Mouse (Mus musculus) heart, embryonic 12.5 days (tissue): Measurements from ENCODE around the gene Abcb9. TPM values are rescaled to one million over a fixed set of nuclear protein-coding genes. Genes with fewer than 3 reads are reported as not detected.

Experiments
- ATAC-seq: fragments of 200-750 bp; cut with Nextera tagmentation; 2 replicates; pipeline ENCODE4 v1.8.0; 2017; ENCODE audit warnings: moderate TSS enrichment, moderate library complexity; ENCODE audit not compliant: insufficient number of reproducible peaks, low FRiP score
- H3K27ac ChIP-seq: fragments of 300-500 bp; sonication (generic); 2 replicates; pipeline ENCODE4 v1.5.1; 2016; ENCODE audit warnings: mild to moderate bottlenecking, moderate library complexity; ENCODE audit not compliant: poor library complexity, severe bottlenecking
- H3K27me3 ChIP-seq: fragments of 300-500 bp; sonication (generic); replicated peaks from 2 replicates; pipeline ENCODE4 v1.6.1; 2016; ENCODE audit warnings: mild to moderate bottlenecking, moderate library complexity
- H3K36me3 ChIP-seq: fragments of 300-500 bp; sonication (generic); 2 replicates; pipeline ENCODE4 v1.6.1; 2016; ENCODE audit warnings: mild to moderate bottlenecking, moderate library complexity
- H3K4me1 ChIP-seq: fragments of 300-500 bp; sonication (generic); replicated peaks from 2 replicates; pipeline ENCODE4 v1.6.1; 2016; ENCODE audit warnings: mild to moderate bottlenecking
- H3K4me2 ChIP-seq: fragments of 300-500 bp; sonication (generic); 2 replicates; pipeline ENCODE4 v1.6.1; 2016; ENCODE audit warnings: mild to moderate bottlenecking, moderate library complexity
- H3K4me3 ChIP-seq: fragments of 300-500 bp; sonication (generic); 2 replicates; pipeline ENCODE4 v1.5.1; 2016; ENCODE audit warnings: mild to moderate bottlenecking
- H3K9ac ChIP-seq: fragments of 300-500 bp; sonication (generic); 2 replicates; pipeline ENCODE4 v1.6.1; 2016; ENCODE audit warnings: mild to moderate bottlenecking, moderate library complexity
- H3K9me3 ChIP-seq: fragments of 300-500 bp; sonication (generic); replicated peaks from 2 replicates; pipeline ENCODE4 v1.6.1; 2016; ENCODE audit warnings: mild to moderate bottlenecking, moderate library complexity
- WGBS: fragments of 180-500 bp; shearing (Covaris S2); methylation state at CpG from one replicate; pipeline ENCODE4 v1.1.7; 2016; 5-methylcytosine and 5-hydroxymethylcytosine counted together
- polyA plus RNA-seq: library from polyadenylated mRNA; unstranded; fragments of >200 nt; fragmentation: Nextera tagmentation; extraction: Ambion mirVana; gene quantifications from 2 replicates; pipeline ENCODE4 v1.2.1, GENCODE M21; 2016

The Abcb9 gene
- polyA plus RNA-seq, 1 experiment from 2014 or later: 1.6 TPM

- no peak overlapping the region for H3K4me2 ChIP-seq
- H3K27ac ChIP-seq: peak overlapping the region; percentile 8; the same call in 1 of the 2 replicates
- H3K4me3 ChIP-seq: no peak overlapping the region
- H3K9ac ChIP-seq: no peak overlapping the region
- H3K36me3 ChIP-seq: no peaks in the 10 kb centered on the region
- no peaks in the 10 kb centered on the region for H3K27me3 ChIP-seq
- H3K9me3 ChIP-seq: no peaks in the 10 kb centered on the region
- no peak for ATAC-seq
- peaks cover 68% of the 10 kb centered on the region for H3K4me1 ChIP-seq
- 58% methylated on average over 9 of the region's 9 CpGs for WGBS
These were observed 54.5 kb downstream of the Abcb9 start for GRCm38 (mm10) chr5:124041097-124041496.

- no peak for ATAC-seq
- Histone ChIP-seq H3K36me3 (no peaks in the 10 kb centered on the region), H3K9ac (no peak overlapping the region), H3K27me3 (no peaks in the 10 kb centered on the region), H3K4me3 (no peak overlapping the region), H3K27ac (no peak overlapping the region), H3K4me1 (peaks cover 62% of the 10 kb centered on the region), H3K9me3 (no peaks in the 10 kb centered on the region), H3K4me2 (no peak overlapping the region)
- 54% methylated on average over 6 of the region's 6 CpGs for WGBS
These were observed 56.0 kb downstream of the Abcb9 start for GRCm38 (mm10) chr5:124039602-124040001.

GRCm38 (mm10) chr5:124036836-124037235, 58.8 kb downstream of the Abcb9 start:
- peak; percentile 67 for ATAC-seq
- no peaks in the 10 kb centered on the region for H3K36me3 ChIP-seq
- H3K4me3 ChIP-seq: no peak overlapping the region
- H3K9ac ChIP-seq: no peak overlapping the region
- no peaks in the 10 kb centered on the region for H3K27me3 ChIP-seq
- peaks cover 39% of the 10 kb centered on the region for H3K4me1 ChIP-seq
- no peaks in the 10 kb centered on the region for H3K9me3 ChIP-seq
- 43% methylated on average over 5 of the region's 5 CpGs for WGBS
- no peak overlapping the region for H3K4me2 ChIP-seq
- H3K27ac ChIP-seq: peak overlapping the region; percentile 52

GRCm38 (mm10) chr5:124036341-124036740, 59.3 kb downstream of the Abcb9 start:
- Histone ChIP-seq H3K36me3 (no peaks in the 10 kb centered on the region), H3K4me3 (no peak overlapping the region), H3K27ac (peak overlapping the region; percentile 52), H3K9ac (no peak overlapping the region), H3K4me2 (no peak overlapping the region), H3K9me3 (no peaks in the 10 kb centered on the region), H3K4me1 (peaks cover 36% of the 10 kb centered on the region), H3K27me3 (no peaks in the 10 kb centered on the region)
- WGBS: 43% methylated on average over 6 of the region's 6 CpGs
- ATAC-seq: no peak

- H3K36me3 ChIP-seq: no peaks in the 10 kb centered on the region
- H3K9me3 ChIP-seq: no peaks in the 10 kb centered on the region
- H3K4me2 ChIP-seq: no peak overlapping the region
- WGBS: 76% methylated on average over 8 of the region's 8 CpGs
- H3K9ac ChIP-seq: no peak overlapping the region
- peaks cover 31% of the 10 kb centered on the region for H3K4me1 ChIP-seq
- no peaks in the 10 kb centered on the region for H3K27me3 ChIP-seq
- no peak for ATAC-seq
- no peak overlapping the region for H3K27ac ChIP-seq
- H3K4me3 ChIP-seq: no peak overlapping the region
These were observed 59.8 kb downstream of the Abcb9 start for GRCm38 (mm10) chr5:124035806-124036205.

- H3K9me3 ChIP-seq: no peaks in the 10 kb centered on the region
- H3K4me1 ChIP-seq: peaks cover 28% of the 10 kb centered on the region
- no peak overlapping the region for H3K9ac ChIP-seq
- 75% methylated on average over 9 of the region's 9 CpGs for whole genome bisulfite sequencing
- no peak for ATAC-seq
- H3K4me3 ChIP-seq: no peak overlapping the region
- no peak overlapping the region for H3K4me2 ChIP-seq
- H3K27ac ChIP-seq: no peak overlapping the region
- H3K27me3 ChIP-seq: no peaks in the 10 kb centered on the region
- no peaks in the 10 kb centered on the region for H3K36me3 ChIP-seq
These were observed 60.2 kb downstream of the Abcb9 start for GRCm38 (mm10) chr5:124035406-124035805.

GRCm38 (mm10) chr5:124034471-124034870, 61.1 kb downstream of the Abcb9 start:
- Histone ChIP-seq H3K4me1 (peaks cover 31% of the 10 kb centered on the region), H3K9me3 (no peaks in the 10 kb centered on the region), H3K9ac (no peak overlapping the region), H3K36me3 (no peaks in the 10 kb centered on the region), H3K4me2 (no peak overlapping the region), H3K27me3 (no peaks in the 10 kb centered on the region), H3K27ac (no peak overlapping the region), H3K4me3 (no peak overlapping the region)
- no peak for ATAC-seq
- 71% methylated on average over 11 of the region's 11 CpGs for WGBS

- H3K4me1 ChIP-seq: peaks cover 46% of the 10 kb centered on the region
- H3K27me3 ChIP-seq: no peaks in the 10 kb centered on the region
- under 1% methylated on average over 52 of the region's 52 CpGs for WGBS
- H3K36me3 ChIP-seq: peaks cover 3% of the 10 kb centered on the region
- H3K9ac ChIP-seq: peak within 1 kb of the TSS; percentile 99
- H3K4me3 ChIP-seq: peak within 1 kb of the TSS; percentile 91
- peak within 1 kb of the TSS; percentile 99 for H3K27ac ChIP-seq
- H3K4me2 ChIP-seq: peak within 1 kb of the TSS; percentile 84
- H3K9me3 ChIP-seq: 0 out of 2 replicates have a peak, but pooled peaks cover 2% of the 10 kb centered on the region
- ATAC-seq: peak; percentile 85
These were observed 63.5 kb downstream of the Abcb9 start, which contains the start of gene Vps37b for GRCm38 (mm10) chr5:124032001-124032508. Gene Vps37b (minus strand): TSS chr5:124032270.

GRCm38 (mm10) chr5:124031068-124031955, 64.3 kb downstream of the Abcb9 start:
- Histone ChIP-seq H3K27ac (peak overlapping the region; percentile 99), H3K36me3 (peaks cover 3% of the 10 kb centered on the region), H3K9ac (peak overlapping the region; percentile 99), H3K4me1 (peaks cover 46% of the 10 kb centered on the region), H3K4me2 (peak overlapping the region; percentile 84), H3K27me3 (no peaks in the 10 kb centered on the region), H3K9me3 (0 out of 2 replicates have a peak, but pooled peaks cover 2% of the 10 kb centered on the region), H3K4me3 (peak overlapping the region; percentile 91)
- ATAC-seq: peak; percentile 65
- under 1% methylated on average over 26 of the region's 26 CpGs for WGBS

GRCm38 (mm10) chr5:124030386-124031067, 65.1 kb downstream of the Abcb9 start:
- peak overlapping the region; percentile 99 for H3K27ac ChIP-seq
- H3K27me3 ChIP-seq: no peaks in the 10 kb centered on the region
- no peak for ATAC-seq
- peak overlapping the region; percentile 91 for H3K4me3 ChIP-seq
- 23% methylated on average over 12 of the region's 12 CpGs for WGBS
- H3K4me1 ChIP-seq: peaks cover 52% of the 10 kb centered on the region
- H3K9me3 ChIP-seq: 0 out of 2 replicates have a peak, but pooled peaks cover 2% of the 10 kb centered on the region
- peak overlapping the region; percentile 84 for H3K4me2 ChIP-seq
- H3K36me3 ChIP-seq: peaks cover 3% of the 10 kb centered on the region
- H3K9ac ChIP-seq: peak overlapping the region; percentile 99
